Mouse (Mus musculus): ENCODE data around the gene Bend7.

DNA sequence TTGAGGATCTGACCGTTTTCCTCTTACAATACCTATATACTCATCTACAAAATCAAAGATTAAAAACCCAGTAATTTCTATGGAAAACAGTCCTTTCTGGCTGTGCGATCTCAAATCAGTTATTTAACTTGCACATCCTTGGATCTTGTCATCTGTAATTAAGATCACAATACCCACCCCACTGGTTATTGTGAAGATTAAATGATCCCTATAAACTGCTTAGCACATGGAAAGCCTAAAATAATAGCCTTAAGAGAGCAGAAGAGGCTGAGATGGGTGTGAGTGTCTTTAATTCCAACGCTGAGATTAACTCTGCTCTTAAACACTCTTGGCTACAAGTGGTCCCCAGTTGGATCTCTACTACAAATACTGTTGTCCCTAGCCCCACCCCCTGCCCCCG is 64.8 kb downstream of the Bend7 start:
- TF ChIP-seq POLR2A (IDR thresholded peaks at IDR 0.05; ENCODE audit: low read depth, low read length): no peak
- TF ChIP-seq CTCF (conservative IDR thresholded peaks at IDR 0.05; ENCODE audit: insufficient read depth, insufficient read length, low read depth, low read length): no peak
